Mouse (Mus musculus): ENCODE data around the gene Slc38a2. TPM values are rescaled to one million over a fixed set of nuclear protein-coding genes. Genes with fewer than 3 reads are reported as not detected.

Gene Slc38a2
- polyA plus RNA-seq, 1 experiment from 2014 or later, result 210 TPM

DNA sequence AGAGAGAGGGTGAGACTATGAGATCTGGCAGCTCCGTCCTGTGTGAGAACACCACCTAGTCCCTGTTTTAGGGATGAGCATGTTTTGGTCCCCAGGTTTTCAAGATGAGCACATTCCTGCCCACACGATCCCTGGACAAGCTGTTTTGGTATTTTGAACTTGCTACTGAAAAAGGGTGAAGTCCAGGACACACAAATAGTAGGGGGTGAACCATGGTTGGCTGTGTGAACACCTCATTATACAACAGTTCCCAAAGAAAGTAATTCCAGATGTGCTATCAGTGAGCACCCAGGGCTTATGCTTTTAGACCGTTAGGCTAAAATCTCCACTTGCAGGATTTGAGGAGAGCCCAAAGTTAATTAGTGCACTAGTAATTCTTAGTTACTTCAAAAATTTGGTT, 17.7 kb upstream of the Slc38a2 start:
- WGBS, result 35% methylated on average over 3 of the region's 3 CpGs
- no peak overlapping the region for H3K27ac ChIP-seq
- H3K4me1 ChIP-seq (replicated peaks), result peaks cover 8% of the 10 kb centered on the region
- H3K27me3 ChIP-seq, result no peaks in the 10 kb centered on the region
- no peaks in the 10 kb centered on the region for H3K9me3 ChIP-seq
- H3K4me3 ChIP-seq (replicated peaks), result no peak overlapping the region
- no peak overlapping the region for H3K4me2 ChIP-seq
- H3K9ac ChIP-seq (replicated peaks), result no peak overlapping the region
- no peaks in the 10 kb centered on the region for H3K36me3 ChIP-seq
- no peak for ATAC-seq (ENCODE audit: insufficient number of reproducible peaks, insufficient read depth, low FRiP score, low TSS enrichment, low read depth)

DNA sequence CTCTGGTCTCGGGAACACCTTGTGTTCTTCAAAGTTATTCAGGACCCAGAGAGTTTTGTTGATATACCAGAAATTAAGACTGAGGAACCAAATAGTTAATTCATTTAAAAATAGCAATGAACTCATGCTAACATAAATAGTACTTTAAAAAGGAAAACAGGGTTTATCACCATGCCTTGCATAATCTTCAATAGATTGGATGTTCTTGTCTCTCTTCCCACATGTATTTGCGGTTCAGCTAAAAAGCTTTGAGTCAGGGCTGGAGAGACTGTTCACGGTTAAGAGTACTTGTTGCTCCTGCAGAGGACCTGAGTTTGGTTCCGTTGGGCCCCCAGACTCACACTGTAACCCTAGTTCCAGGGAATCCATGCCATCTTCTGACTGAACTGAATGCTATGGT, 16.8 kb upstream of the Slc38a2 start:
- H3K4me1 ChIP-seq (replicated peaks), result peaks cover 11% of the 10 kb centered on the region
- WGBS, result 92% methylated on average over 4 of the region's 4 CpGs
- no peak for ATAC-seq (ENCODE audit: insufficient number of reproducible peaks, insufficient read depth, low FRiP score, low TSS enrichment, low read depth)
- H3K4me2 ChIP-seq, result no peak overlapping the region
- no peak overlapping the region for H3K4me3 ChIP-seq (replicated peaks)
- H3K9me3 ChIP-seq, result no peaks in the 10 kb centered on the region
- no peak overlapping the region for H3K27ac ChIP-seq
- no peaks in the 10 kb centered on the region for H3K27me3 ChIP-seq
- no peaks in the 10 kb centered on the region for H3K36me3 ChIP-seq
- no peak overlapping the region for H3K9ac ChIP-seq (replicated peaks)

- Histone ChIP-seq H3K36me3 (no peaks in the 10 kb centered on the region), H3K9ac (replicated peaks) (no peak overlapping the region), H3K4me3 (replicated peaks) (no peak overlapping the region), H3K27me3 (no peaks in the 10 kb centered on the region), H3K27ac (no peak overlapping the region), H3K9me3 (no peaks in the 10 kb centered on the region), H3K4me2 (no peak overlapping the region), H3K4me1 (replicated peaks) (peaks cover 16% of the 10 kb centered on the region)
- 94% methylated on average over 7 of the region's 7 CpGs for WGBS
- no peak for ATAC-seq (ENCODE audit: insufficient number of reproducible peaks, insufficient read depth, low FRiP score, low TSS enrichment, low read depth)
Observed at GRCm38 (mm10) chr15:96715692-96716080, 16.2 kb upstream of the Slc38a2 start.

GRCm38 (mm10) chr15:96715079-96715691, 15.7 kb upstream of the Slc38a2 start:
- no peaks in the 10 kb centered on the region for H3K27me3 ChIP-seq
- H3K4me2 ChIP-seq, result no peak overlapping the region
- H3K36me3 ChIP-seq, result no peaks in the 10 kb centered on the region
- no peak for ATAC-seq (ENCODE audit: insufficient number of reproducible peaks, insufficient read depth, low FRiP score, low TSS enrichment, low read depth)
- 96% methylated on average over 9 of the region's 9 CpGs for WGBS
- H3K4me1 ChIP-seq (replicated peaks), result peaks cover 20% of the 10 kb centered on the region
- no peak overlapping the region for H3K27ac ChIP-seq
- no peaks in the 10 kb centered on the region for H3K9me3 ChIP-seq
- H3K4me3 ChIP-seq (replicated peaks), result no peak overlapping the region
- H3K9ac ChIP-seq (replicated peaks), result no peak overlapping the region

- no peaks in the 10 kb centered on the region for H3K9me3 ChIP-seq
- WGBS, result 77% methylated on average over 3 of the region's 3 CpGs
- no peak overlapping the region for H3K9ac ChIP-seq (replicated peaks)
- no peak overlapping the region for H3K27ac ChIP-seq
- peaks cover 20% of the 10 kb centered on the region for H3K4me1 ChIP-seq (replicated peaks)
- no peak for ATAC-seq (ENCODE audit: insufficient number of reproducible peaks, insufficient read depth, low FRiP score, low TSS enrichment, low read depth)
- no peak overlapping the region for H3K4me2 ChIP-seq
- no peak overlapping the region for H3K4me3 ChIP-seq (replicated peaks)
- H3K27me3 ChIP-seq, result no peaks in the 10 kb centered on the region
- no peaks in the 10 kb centered on the region for H3K36me3 ChIP-seq
Observed at GRCm38 (mm10) chr15:96714676-96715016, 15.1 kb upstream of the Slc38a2 start.

DNA sequence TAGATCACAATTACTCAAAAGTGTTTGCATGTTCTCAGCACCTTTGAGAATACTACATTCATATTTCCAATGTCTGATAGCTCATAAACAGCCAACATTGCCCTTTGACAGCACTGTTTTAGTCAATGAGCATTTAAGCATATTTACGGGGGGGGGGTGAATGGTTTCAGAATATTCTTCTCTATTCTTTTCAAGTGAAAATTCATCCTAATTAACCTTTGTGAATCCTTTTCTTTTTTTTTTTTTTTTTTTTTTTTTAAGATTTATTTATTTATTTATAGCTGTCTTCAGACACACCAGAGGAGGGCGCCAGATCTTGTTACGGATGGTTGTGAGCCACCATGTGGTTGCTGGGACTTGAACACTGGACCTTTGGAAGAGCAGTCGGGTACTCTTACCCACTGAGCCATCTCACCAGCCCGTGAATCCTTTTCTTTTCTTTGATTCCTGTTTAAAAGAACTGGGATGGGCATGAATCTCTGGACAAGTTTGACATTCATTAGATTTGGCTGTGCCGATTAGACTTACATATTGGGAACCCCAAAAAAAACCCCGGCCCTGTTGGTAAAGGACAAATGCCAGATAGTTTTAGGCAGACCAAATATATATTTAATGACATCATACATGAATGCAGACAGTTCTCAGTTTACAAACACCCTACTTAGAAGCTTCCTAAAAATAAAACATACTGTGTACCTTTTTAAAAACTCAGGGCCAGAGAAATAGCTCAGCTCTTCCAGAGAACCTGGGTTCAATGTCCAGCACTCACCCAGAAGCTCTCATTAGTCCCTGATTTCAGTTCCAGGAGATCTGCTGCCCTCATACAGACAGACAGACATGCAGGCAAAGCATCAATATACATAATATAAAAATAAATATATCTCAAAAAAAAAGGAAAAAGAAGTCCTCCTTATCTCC, 14.5 kb upstream of the Slc38a2 start:
- H3K4me2 ChIP-seq, result no peak overlapping the region
- no peaks in the 10 kb centered on the region for H3K36me3 ChIP-seq
- H3K9me3 ChIP-seq, result no peaks in the 10 kb centered on the region
- no peak overlapping the region for H3K4me3 ChIP-seq (replicated peaks)
- H3K27me3 ChIP-seq, result no peaks in the 10 kb centered on the region
- no peak for ATAC-seq (ENCODE audit: insufficient number of reproducible peaks, insufficient read depth, low FRiP score, low TSS enrichment, low read depth)
- peaks cover 21% of the 10 kb centered on the region for H3K4me1 ChIP-seq (replicated peaks)
- no peak overlapping the region for H3K27ac ChIP-seq
- 95% methylated on average over 5 of the region's 7 CpGs for WGBS
- H3K9ac ChIP-seq (replicated peaks), result no peak overlapping the region

GRCm38 (mm10) chr15:96712338-96712737, 12.8 kb upstream of the Slc38a2 start:
- 95% methylated on average over 5 of the region's 5 CpGs for WGBS
- ATAC-seq (ENCODE audit: insufficient number of reproducible peaks, insufficient read depth, low FRiP score, low TSS enrichment, low read depth), result no peak

GRCm38 (mm10) chr15:96711664-96712063, 12.1 kb upstream of the Slc38a2 start:
- Histone ChIP-seq H3K4me2 (no peak overlapping the region), H3K4me1 (replicated peaks) (peaks cover 17% of the 10 kb centered on the region)

More at GRCm38 (mm10) chr15:96712338-96712737, 12.8 kb upstream of the Slc38a2 start:
- H3K36me3 ChIP-seq, result no peaks in the 10 kb centered on the region
- no peak overlapping the region for H3K4me2 ChIP-seq
- no peaks in the 10 kb centered on the region for H3K9me3 ChIP-seq
- peaks cover 24% of the 10 kb centered on the region for H3K4me1 ChIP-seq (replicated peaks)
- no peak overlapping the region for H3K27ac ChIP-seq
- no peak overlapping the region for H3K4me3 ChIP-seq (replicated peaks)
- no peak overlapping the region for H3K9ac ChIP-seq (replicated peaks)
- no peaks in the 10 kb centered on the region for H3K27me3 ChIP-seq

GRCm38 (mm10) chr15:96710352-96711114, 11.0 kb upstream of the Slc38a2 start:
- peak overlapping the region; percentile 65 for H3K4me2 ChIP-seq
- 12% methylated on average over 15 of the region's 15 CpGs for WGBS
- H3K9me3 ChIP-seq, result no peaks in the 10 kb centered on the region
- H3K27ac ChIP-seq, result peak overlapping the region; percentile 98
- H3K9ac ChIP-seq (replicated peaks), result peak overlapping the region; percentile 76
- peaks cover 16% of the 10 kb centered on the region for H3K4me1 ChIP-seq (replicated peaks)
- no peak for ATAC-seq (ENCODE audit: insufficient number of reproducible peaks, insufficient read depth, low FRiP score, low TSS enrichment, low read depth)
- no peaks in the 10 kb centered on the region for H3K27me3 ChIP-seq
- H3K36me3 ChIP-seq, result no peaks in the 10 kb centered on the region
- H3K4me3 ChIP-seq (replicated peaks), result peak overlapping the region; percentile 56

More at GRCm38 (mm10) chr15:96711664-96712063, 12.1 kb upstream of the Slc38a2 start:
- Histone ChIP-seq H3K27me3 (no peaks in the 10 kb centered on the region), H3K36me3 (no peaks in the 10 kb centered on the region), H3K4me3 (replicated peaks) (no peak overlapping the region), H3K9me3 (no peaks in the 10 kb centered on the region), H3K27ac (no peak overlapping the region), H3K9ac (replicated peaks) (no peak overlapping the region)
- 81% methylated on average over 11 of the region's 11 CpGs for WGBS
- ATAC-seq (ENCODE audit: insufficient number of reproducible peaks, insufficient read depth, low FRiP score, low TSS enrichment, low read depth), result no peak

DNA sequence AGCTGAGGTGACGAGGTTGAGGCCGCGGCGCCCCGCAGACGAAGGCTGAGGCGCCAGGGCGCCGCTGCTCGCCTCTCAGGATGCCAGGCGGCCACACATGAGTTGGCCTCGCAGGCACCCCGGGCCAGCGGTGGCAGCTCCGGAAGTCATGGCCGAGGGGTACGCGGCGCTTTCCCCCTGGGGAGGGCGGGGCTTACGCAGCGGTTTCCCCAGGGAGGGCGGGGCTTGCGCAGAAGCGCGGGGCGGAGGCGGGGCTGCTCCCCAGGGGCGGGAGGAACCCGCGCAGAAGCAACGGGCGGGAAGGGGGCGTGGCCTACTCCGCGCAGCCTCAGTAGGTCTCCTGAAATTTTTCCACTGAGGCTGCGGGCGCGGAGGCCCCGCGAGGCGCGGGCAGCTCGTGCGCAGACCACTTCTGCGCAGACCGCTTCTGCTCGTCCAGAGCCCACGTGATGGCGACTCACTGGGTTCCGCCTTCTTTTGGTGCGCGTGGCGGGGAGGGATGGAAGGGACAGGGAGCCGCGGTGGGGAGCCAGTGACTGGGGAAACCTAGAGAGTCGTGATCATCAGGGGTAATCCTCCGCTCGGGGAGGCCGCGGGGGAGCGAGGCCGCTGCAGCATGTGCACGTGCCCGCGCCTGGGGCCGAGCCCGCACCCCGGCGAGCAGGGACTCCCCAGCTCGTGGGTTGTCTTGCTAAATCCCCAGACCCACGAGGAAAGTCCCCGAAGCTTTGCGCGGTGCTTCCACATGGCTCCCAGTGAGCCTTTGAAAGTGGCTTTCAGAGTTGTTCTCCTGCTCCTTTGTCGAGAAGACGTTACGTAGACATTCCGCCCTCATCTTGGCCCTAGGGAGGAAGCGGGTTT, 10.2 kb upstream of the Slc38a2 start:
- peak overlapping the region; percentile 76 for H3K9ac ChIP-seq (replicated peaks)
- under 1% methylated on average over 80 of the region's 80 CpGs for WGBS
- peak overlapping the region; percentile 56 for H3K4me3 ChIP-seq (replicated peaks)
- peak overlapping the region; percentile 98 for H3K27ac ChIP-seq
- peak overlapping the region; percentile 65 for H3K4me2 ChIP-seq
- H3K36me3 ChIP-seq, result no peaks in the 10 kb centered on the region
- no peaks in the 10 kb centered on the region for H3K9me3 ChIP-seq
- no peaks in the 10 kb centered on the region for H3K27me3 ChIP-seq
- peak; percentile 78 for ATAC-seq (ENCODE audit: insufficient number of reproducible peaks, insufficient read depth, low FRiP score, low TSS enrichment, low read depth)
- H3K4me1 ChIP-seq (replicated peaks), result peaks cover 16% of the 10 kb centered on the region

Measured in limb, embryonic 12.5 days (tissue).